ENCODE assay signal across 8 mouse cellular contexts in the genomic region with DNA sequence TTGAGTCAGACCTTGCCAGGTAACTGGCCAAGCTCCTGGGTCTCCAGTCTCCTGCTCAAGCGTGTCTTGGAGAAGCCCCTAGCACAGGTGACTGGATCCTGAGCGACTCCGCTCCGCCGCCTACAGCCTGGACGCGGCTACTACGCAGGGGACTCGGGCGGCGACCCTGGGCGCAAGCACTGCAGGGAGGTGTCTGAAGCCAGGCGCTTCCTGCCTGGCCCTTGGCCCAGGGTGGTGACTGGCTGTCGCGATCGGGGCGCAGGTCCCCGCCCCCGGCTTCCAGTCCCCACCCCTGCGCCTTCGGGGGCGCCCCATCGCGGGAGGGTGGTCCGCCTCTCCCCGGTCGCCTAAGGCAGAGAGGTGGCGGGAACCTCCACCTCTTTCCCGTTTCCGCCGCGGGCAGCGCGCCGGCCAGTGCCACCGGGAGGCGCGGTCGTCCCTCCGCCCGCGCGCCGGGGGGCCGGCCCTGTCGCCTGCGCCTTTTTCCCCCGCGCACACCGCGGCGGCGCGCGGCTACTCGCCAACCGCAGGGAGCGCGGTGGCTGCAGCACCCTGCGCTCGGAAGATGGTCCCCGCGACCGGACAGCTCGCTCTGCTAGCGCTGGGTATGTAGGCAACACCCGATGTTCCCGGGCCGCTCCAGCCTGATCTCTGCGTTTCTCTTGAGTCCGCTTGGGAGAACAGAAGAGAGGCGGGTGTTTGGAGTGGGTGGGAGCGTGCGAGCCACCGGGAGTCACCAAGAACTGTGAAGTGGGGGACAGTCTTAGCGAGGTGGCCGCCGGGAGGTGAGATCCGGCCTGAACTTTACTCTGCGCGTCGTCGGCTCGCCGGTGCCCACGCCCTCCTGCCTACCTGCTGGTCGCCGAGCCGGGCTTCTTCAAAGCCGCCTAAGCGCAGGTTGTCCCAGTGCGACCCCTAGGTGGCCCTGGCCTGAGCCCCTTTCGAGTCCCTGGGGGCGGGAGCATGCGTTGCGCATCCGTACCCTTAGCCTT. TPM values are rescaled to one million over a fixed set of nuclear protein-coding genes. Genes with fewer than 3 reads are reported as not detected.
DNase-seq lines count a peak whose midpoint lies in the region; ATAC-seq lines count a peak whose summit lies in the region.

A gene (plus strand): TSS at position 283 of the 992 bp plus-strand sequence.

- no peak within 1 kb of the TSS for H3K27ac ChIP-seq in embryonic facial prominence, embryonic 13.5 days
- peak within 1 kb of the TSS; percentile 41; the same call in 1 of the 2 replicates for H3K27ac ChIP-seq in heart, embryonic 13.5 days (replicated peaks)
- peak within 1 kb of the TSS; percentile 70 for H3K27ac ChIP-seq in kidney, embryonic 16.5 days (ENCODE audit: low read length)
- peak within 1 kb of the TSS; percentile 47 for H3K27ac ChIP-seq in liver, embryonic 12.5 days
- no peak within 1 kb of the TSS for H3K27ac ChIP-seq in neural tube, embryonic 11.5 days (ENCODE audit: low read depth, low read length)

- peak within 1 kb of the TSS; percentile 98 for H3K4me2 ChIP-seq in embryonic facial prominence, embryonic 13.5 days
- peak within 1 kb of the TSS; percentile 95 for H3K4me2 ChIP-seq in heart, embryonic 13.5 days
- H3K4me2 ChIP-seq in kidney, embryonic 16.5 days (replicated peaks; ENCODE audit: low read depth, low read length): peak within 1 kb of the TSS; percentile 87
- H3K4me2 ChIP-seq in liver, embryonic 12.5 days: peak within 1 kb of the TSS; percentile 75
- peak within 1 kb of the TSS; percentile 80 for H3K4me2 ChIP-seq in neural tube, embryonic 11.5 days (ENCODE audit: low read depth)

- peak; percentile 75 to 79 for DNase-seq in urinary bladder, adult 18-20 months (ENCODE audit: low spot score in 2 of 2)
- no peak for DNase-seq in urinary bladder, postnatal 10 days (ENCODE audit: low spot score)
- peak; percentile 72 for DNase-seq in neural tube, embryonic 11.5 days (ENCODE audit: low spot score)
- DNase-seq in thymus, postnatal 14 days: peak; percentile 31

- WGBS in embryonic facial prominence, embryonic 13.5 days: under 1% methylated on average over 91 of the region's 97 CpGs
- under 1% methylated on average over 95 of the region's 97 CpGs for WGBS in heart, embryonic 13.5 days
- WGBS in kidney, embryonic 16.5 days: under 1% methylated on average over 96 of the region's 97 CpGs
- WGBS in liver, embryonic 12.5 days (ENCODE audit: insufficient replicate concordance): 1% methylated on average over 88 of the region's 97 CpGs
- under 1% methylated on average over 93 of the region's 97 CpGs for WGBS in neural tube, embryonic 11.5 days

- no peaks in the 10 kb centered on the region for H3K36me3 ChIP-seq in embryonic facial prominence, embryonic 13.5 days
- H3K36me3 ChIP-seq in heart, embryonic 13.5 days: no peaks in the 10 kb centered on the region
- H3K36me3 ChIP-seq in kidney, embryonic 16.5 days (ENCODE audit: insufficient read depth, low read length): no peaks in the 10 kb centered on the region
- H3K36me3 ChIP-seq in liver, embryonic 12.5 days: no peaks in the 10 kb centered on the region
- H3K36me3 ChIP-seq in neural tube, embryonic 11.5 days (ENCODE audit: control insufficient read depth, insufficient read depth, low read length): no peaks in the 10 kb centered on the region

- ATAC-seq in embryonic facial prominence, embryonic 13.5 days (ENCODE audit: insufficient number of reproducible peaks, insufficient read depth, low FRiP score, low TSS enrichment, low read depth): no peak
- ATAC-seq in heart, embryonic 13.5 days (ENCODE audit: extremely low read depth, insufficient number of reproducible peaks, low FRiP score, low TSS enrichment): peak; percentile 74
- ATAC-seq in kidney, embryonic 16.5 days (ENCODE audit: low FRiP score, low TSS enrichment): peak; percentile 92
- peak; percentile 69 for ATAC-seq in liver, embryonic 12.5 days
- peak; percentile 76 for ATAC-seq in neural tube, embryonic 11.5 days (ENCODE audit: insufficient read depth, low FRiP score, low TSS enrichment)

- peak within 1 kb of the TSS; percentile 73 for H3K9ac ChIP-seq in embryonic facial prominence, embryonic 13.5 days
- H3K9ac ChIP-seq in heart, embryonic 13.5 days: peak within 1 kb of the TSS; percentile 82
- peak within 1 kb of the TSS; percentile 71 for H3K9ac ChIP-seq in kidney, embryonic 16.5 days (replicated peaks; ENCODE audit: low read length)
- no peak within 1 kb of the TSS for H3K9ac ChIP-seq in liver, embryonic 12.5 days
- H3K9ac ChIP-seq in neural tube, embryonic 11.5 days (ENCODE audit: low read length): peak within 1 kb of the TSS; percentile 51

- no peaks in the 10 kb centered on the region for H3K9me3 ChIP-seq in embryonic facial prominence, embryonic 13.5 days
- no peaks in the 10 kb centered on the region for H3K9me3 ChIP-seq in heart, embryonic 13.5 days
- H3K9me3 ChIP-seq in kidney, embryonic 16.5 days (ENCODE audit: low read length): no peaks in the 10 kb centered on the region
- H3K9me3 ChIP-seq in liver, embryonic 12.5 days (replicated peaks): no peaks in the 10 kb centered on the region
- H3K9me3 ChIP-seq in neural tube, embryonic 11.5 days (ENCODE audit: control insufficient read depth, low read length): no peaks in the 10 kb centered on the region

- peak within 1 kb of the TSS; percentile 65 for H3K4me3 ChIP-seq in embryonic facial prominence, embryonic 13.5 days
- peak within 1 kb of the TSS; percentile 77 for H3K4me3 ChIP-seq in heart, embryonic 13.5 days
- H3K4me3 ChIP-seq in kidney, embryonic 16.5 days (ENCODE audit: low read length): peak within 1 kb of the TSS; percentile 63
- peak within 1 kb of the TSS; percentile 58 for H3K4me3 ChIP-seq in liver, embryonic 12.5 days
- peak within 1 kb of the TSS; percentile 55 for H3K4me3 ChIP-seq in neural tube, embryonic 11.5 days (ENCODE audit: low read depth, low read length)

- peaks cover 36% of the 10 kb centered on the region for H3K4me1 ChIP-seq in embryonic facial prominence, embryonic 13.5 days
- peaks cover 19% of the 10 kb centered on the region for H3K4me1 ChIP-seq in heart, embryonic 13.5 days
- H3K4me1 ChIP-seq in kidney, embryonic 16.5 days (ENCODE audit: insufficient read depth, low read length): peaks cover 24% of the 10 kb centered on the region
- H3K4me1 ChIP-seq in liver, embryonic 12.5 days: no peaks in the 10 kb centered on the region
- H3K4me1 ChIP-seq in neural tube, embryonic 11.5 days (ENCODE audit: control insufficient read depth, insufficient read depth, low read length): no peaks in the 10 kb centered on the region

- H3K27me3 ChIP-seq in embryonic facial prominence, embryonic 13.5 days: peaks cover 52% of the 10 kb centered on the region
- peaks cover 62% of the 10 kb centered on the region for H3K27me3 ChIP-seq in heart, embryonic 13.5 days (replicated peaks)
- H3K27me3 ChIP-seq in kidney, embryonic 16.5 days (ENCODE audit: insufficient read depth, low read length): no peaks in the 10 kb centered on the region; the same call in 1 of the 2 replicates
- H3K27me3 ChIP-seq in liver, embryonic 12.5 days (replicated peaks): peaks cover 83% of the 10 kb centered on the region
- peaks cover 31% of the 10 kb centered on the region for H3K27me3 ChIP-seq in neural tube, embryonic 11.5 days (ENCODE audit: control insufficient read depth, insufficient read depth, low read length)

RNA-seq across cellular contexts. Expression of the gene that starts here (rescaled TPM):
- 3.6 and 5.8 TPM in 2 replicates for polyA plus RNA-seq in embryonic facial prominence, embryonic 13.5 days (2015; fragmentation: Nextera tagmentation; extraction: Ambion mirVana)
- polyA plus RNA-seq in heart, embryonic 13.5 days (2015; fragmentation: Nextera tagmentation; extraction: Ambion mirVana): 3.1 and 3.2 TPM in 2 replicates
- 7.7 and 9.1 TPM in 2 replicates for polyA plus RNA-seq in kidney, embryonic 16.5 days (2015; fragmentation: Nextera tagmentation; extraction: Ambion mirVana)
- polyA plus RNA-seq in liver, embryonic 12.5 days (2016; fragmentation: Nextera tagmentation; extraction: Ambion mirVana): 1.4 and 2.1 TPM in 2 replicates
- 2.0 and 2.2 TPM in 2 replicates for polyA plus RNA-seq in neural tube, embryonic 11.5 days (2014; fragmentation: Nextera tagmentation; extraction: Ambion mirVana)

Comparison
In these comparisons a context has a peak if more than half of its experiments do, and no peak if none do; other contexts are left out.
1. H3K27ac ChIP-seq: peak in heart, embryonic 13.5 days (single experiment), kidney, embryonic 16.5 days (single experiment) and liver, embryonic 12.5 days (single experiment); none in embryonic facial prominence, embryonic 13.5 days (single experiment) and neural tube, embryonic 11.5 days (single experiment).
2. Peak in every context shown above with its lines, with median percentiles within 50 percentile points of each other: H3K4me2 ChIP-seq and H3K4me3 ChIP-seq.